Mouse (Mus musculus) ES-Bruce4 (cell line): ENCODE measurements around the gene Cspg4.

Source experiments
- CTCF ChIP-seq: IDR thresholded peaks from one replicate; pipeline ENCODE4 v1.8.1; 2011; ENCODE audit warnings: low read depth, low read length
- EP300 ChIP-seq: IDR thresholded peaks from 2 replicates; pipeline ENCODE4 v1.6.1; 2011; ENCODE audit warnings: low read depth, low read length; ENCODE audit not compliant: insufficient read depth
- POLR2A ChIP-seq: IDR thresholded peaks from one replicate; pipeline ENCODE4 v1.8.1; 2011; ENCODE audit warnings: low read length; ENCODE audit not compliant: insufficient read depth

DNA sequence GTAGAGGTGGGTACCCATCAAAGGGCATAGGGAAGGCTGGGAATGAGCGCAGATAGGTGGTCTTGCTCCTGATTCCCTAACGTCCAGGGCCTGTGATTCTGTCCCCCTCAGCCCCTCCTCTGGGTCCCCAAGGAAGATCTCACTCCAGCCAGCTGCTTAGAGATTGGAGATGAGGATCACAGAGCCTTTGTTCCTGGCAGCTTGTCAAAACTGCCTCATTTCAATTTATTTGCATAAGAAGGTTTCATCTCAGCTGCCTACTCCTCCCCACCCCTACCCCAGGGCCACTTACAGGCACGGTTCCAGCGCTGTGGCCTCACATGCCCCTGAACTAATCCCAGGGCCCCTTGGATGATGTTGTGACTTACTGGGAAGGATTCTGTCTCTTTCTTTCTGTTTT, 34.7 kb upstream of the Cspg4 start:
- no peak for TF ChIP-seq POLR2A
- peak; percentile 74 for TF ChIP-seq EP300
- TF ChIP-seq CTCF = no peak
